Mouse (Mus musculus) embryonic fibroblast, embryonic 13.5 days (primary cell): ENCODE data around the gene Alkbh8.
"Not testable (repeated sequence)": the region's sequence is repeated elsewhere in the genome, so short reads cannot be mapped to it uniquely, and the experiment has no call there.

ENCODE experiments used
- CTCF ChIP-seq: IDR thresholded peaks from 2 replicates; pipeline ENCODE4 v1.5.1; 2011; ENCODE audit warnings: mild to moderate bottlenecking, control low read depth, low read length, moderate library complexity, borderline replicate concordance; ENCODE audit not compliant: insufficient read depth
- POLR2A ChIP-seq: IDR thresholded peaks from 2 replicates; pipeline ENCODE4 v1.6.1; 2011; ENCODE audit warnings: low read depth, mild to moderate bottlenecking, control low read depth, low read length, moderate library complexity

DNA sequence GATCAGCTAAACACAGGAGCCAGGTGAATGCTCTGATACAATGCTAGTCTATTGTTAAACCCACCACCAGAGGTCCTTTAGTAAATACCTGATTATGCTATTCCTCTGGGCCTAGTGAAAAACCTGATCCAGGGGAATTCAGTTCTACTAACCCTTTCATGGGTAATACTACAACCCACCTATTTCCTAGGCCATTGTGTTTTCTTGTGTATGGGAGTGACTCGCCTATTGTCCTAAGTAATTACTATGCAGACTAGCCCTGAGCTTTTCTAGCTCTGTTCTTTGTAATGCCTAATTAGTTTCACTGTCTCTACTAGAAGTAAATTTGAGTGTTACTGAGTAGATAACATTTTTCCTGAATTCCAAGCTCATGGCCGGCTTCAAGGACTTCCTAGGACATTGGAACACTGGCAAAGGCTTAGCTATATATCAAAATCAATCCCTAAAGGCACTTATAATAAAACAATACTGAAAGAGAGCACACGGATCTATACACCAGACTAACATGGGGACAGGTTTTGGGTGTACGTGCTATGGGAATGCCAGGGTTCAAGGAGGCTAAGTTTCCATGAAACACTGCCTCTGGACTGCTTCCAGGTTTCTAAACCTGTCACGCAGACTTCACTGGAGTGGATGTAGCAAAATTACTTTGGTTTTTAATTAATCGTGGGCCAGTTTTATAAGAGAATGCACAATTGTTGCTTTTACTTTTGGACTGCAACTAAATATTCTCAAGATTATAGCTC lies 104.8 kb downstream of the Alkbh8 start:
- not testable (repeated sequence) for TF ChIP-seq CTCF, POLR2A
